Mouse (Mus musculus) MEL (cell line): Measurements from ENCODE around the gene Gnaz. TPM values are rescaled to one million over a fixed set of nuclear protein-coding genes. Genes with fewer than 3 reads are reported as not detected.

Experiments used
- DNase-seq: peaks from one replicate; pipeline ENCODE4 v3.0.0; 2011; ENCODE audit warnings: low read depth, low spot score
- H3K27ac ChIP-seq: 2 replicates; pipeline ENCODE4 v1.5.1; 2012; ENCODE audit warnings: low read depth, mild to moderate bottlenecking, control low read depth, low read length, moderate library complexity; ENCODE audit not compliant: control insufficient read depth
- H3K27me3 ChIP-seq, 2 experiments: fragments of 150-350 bp in 1 of 2; sonication (generic) in 1 of 2; 2 replicates each; pipeline ENCODE4 v1.6.1; 2012; ENCODE audit warnings: low read length in 2 of 2, mild to moderate bottlenecking in 2 of 2, improper control_type of control experiment in 1 of 2, moderate library complexity in 1 of 2; ENCODE audit not compliant: insufficient read depth in 2 of 2, control insufficient read depth in 1 of 2
- H3K36me3 ChIP-seq, 2 experiments: 2 replicates each; pipeline ENCODE4 v1.6.1; 2012 to 2014; ENCODE audit warnings: low read length in 2 of 2, improper control_type of control experiment in 1 of 2, inconsistent platforms in 1 of 2, mild to moderate bottlenecking in 1 of 2; ENCODE audit not compliant: insufficient read depth in 2 of 2, control insufficient read depth in 1 of 2
- H3K4me1 ChIP-seq, 2 experiments: fragments of 150-350 bp in 1 of 2; sonication (generic) in 1 of 2; 2 replicates each; pipeline ENCODE4 v1.6.1; 2012; ENCODE audit warnings: low read length in 2 of 2, improper control_type of control experiment in 1 of 2, mild to moderate bottlenecking in 1 of 2; ENCODE audit not compliant: insufficient read depth in 2 of 2, control insufficient read depth in 1 of 2
- H3K4me3 ChIP-seq, 2 experiments: fragments of 150-350 bp in 1 of 2; sonication (generic) in 1 of 2; 2 replicates each; pipeline ENCODE4 v1.5.1; 2012; ENCODE audit warnings: low read depth in 2 of 2, low read length in 2 of 2, mild to moderate bottlenecking in 2 of 2, moderate library complexity in 2 of 2, control low read depth in 1 of 2, improper control_type of control experiment in 1 of 2; ENCODE audit not compliant: control insufficient read depth in 1 of 2, insufficient read depth in 1 of 2
- H3K79me2 ChIP-seq: 2 replicates; pipeline ENCODE4 v1.6.1; 2012; ENCODE audit warnings: mild to moderate bottlenecking, low read length, moderate library complexity; ENCODE audit not compliant: control insufficient read depth, poor library complexity, insufficient read depth
- H3K9ac ChIP-seq: 2 replicates; pipeline ENCODE4 v1.6.1; 2012; ENCODE audit warnings: low read depth, mild to moderate bottlenecking, control low read depth, low read length, moderate library complexity; ENCODE audit not compliant: control insufficient read depth, poor library complexity, severe bottlenecking
- H3K9me3 ChIP-seq: fragments of 150-350 bp; sonication (generic); replicated peaks from 2 replicates; pipeline ENCODE4 v1.6.1; 2012; ENCODE audit warnings: mild to moderate bottlenecking, low read length, improper control_type of control experiment, moderate library complexity; ENCODE audit not compliant: insufficient read depth
- BHLHE40 ChIP-seq: IDR thresholded peaks from 2 replicates; pipeline ENCODE4 v1.6.1; 2012; ENCODE audit warnings: low read depth, mild to moderate bottlenecking, inconsistent platforms, low read length, improper control_type of control experiment, borderline replicate concordance
- CHD1 ChIP-seq: IDR thresholded peaks from 2 replicates; pipeline ENCODE4 v1.6.1; 2012; ENCODE audit warnings: low read depth, mild to moderate bottlenecking, inconsistent platforms, low read length, improper control_type of control experiment
- CTCF ChIP-seq, 3 experiments: IDR thresholded peaks in 2 of 3; conservative IDR thresholded peaks in 1 of 3; 2 replicates each; pipeline ENCODE4 v1.5.1; 2011 to 2012; ENCODE audit warnings: low read length in 3 of 3, low read depth in 2 of 3, mild to moderate bottlenecking in 2 of 3, improper control_type of control experiment in 1 of 3, inconsistent platforms in 1 of 3, mixed read lengths in 1 of 3, moderate library complexity in 1 of 3; ENCODE audit not compliant: control insufficient read depth in 1 of 3, insufficient read depth in 1 of 3, poor library complexity in 1 of 3, severe bottlenecking in 1 of 3
- E2F4 ChIP-seq: IDR thresholded peaks from 2 replicates; pipeline ENCODE4 v1.6.1; 2011; ENCODE audit warnings: low read depth, low read length, improper control_type of control experiment, borderline replicate concordance
- ELF1 ChIP-seq: IDR thresholded peaks from 2 replicates; pipeline ENCODE4 v1.6.1; 2014; ENCODE audit warnings: low read depth, mild to moderate bottlenecking, inconsistent platforms, low read length, improper control_type of control experiment, moderate library complexity
- EP300 ChIP-seq, 2 experiments: IDR thresholded peaks; 2 replicates each; pipeline ENCODE4 v1.6.1; 2011; ENCODE audit warnings: improper control_type of control experiment in 2 of 2, low read length in 2 of 2, low read depth in 1 of 2, mild to moderate bottlenecking in 1 of 2
- GATA1 ChIP-seq: IDR thresholded peaks from 2 replicates; pipeline ENCODE4 v1.6.1; 2011; ENCODE audit warnings: low read depth, low read length, improper control_type of control experiment
- HCFC1 ChIP-seq: IDR thresholded peaks from 2 replicates; pipeline ENCODE4 v1.6.1; 2012; ENCODE audit warnings: low read depth, mild to moderate bottlenecking, inconsistent platforms, low read length, improper control_type of control experiment, moderate library complexity
- JUND ChIP-seq: IDR thresholded peaks from 2 replicates; pipeline ENCODE4 v1.6.1; 2011; ENCODE audit warnings: low read depth, mild to moderate bottlenecking, improper control_type of control experiment, low read length
- KAT2A ChIP-seq: conservative IDR thresholded peaks from 2 replicates; pipeline ENCODE4 v1.6.1; 2012; ENCODE audit warnings: low read depth, low read length, improper control_type of control experiment, inconsistent platforms
- MAZ ChIP-seq: IDR thresholded peaks from 2 replicates; pipeline ENCODE4 v1.6.1; 2012; ENCODE audit warnings: low read depth, mild to moderate bottlenecking, inconsistent platforms, low read length, improper control_type of control experiment
- MXI1 ChIP-seq: IDR thresholded peaks from 2 replicates; pipeline ENCODE4 v1.6.1; 2011; ENCODE audit warnings: mild to moderate bottlenecking, low read depth, low read length, improper control_type of control experiment
- MYB ChIP-seq: IDR thresholded peaks from 2 replicates; pipeline ENCODE4 v1.6.1; 2011; ENCODE audit warnings: mild to moderate bottlenecking, low read depth, low read length, improper control_type of control experiment
- MYC ChIP-seq: IDR thresholded peaks from 2 replicates; pipeline ENCODE4 v1.6.1; 2011; ENCODE audit warnings: low read depth, mild to moderate bottlenecking, low read length, improper control_type of control experiment, moderate library complexity
- NELFE ChIP-seq: IDR thresholded peaks from 2 replicates; pipeline ENCODE4 v1.6.1; 2011; ENCODE audit warnings: low read depth, low read length, improper control_type of control experiment
- NRF1 ChIP-seq: IDR thresholded peaks from 2 replicates; pipeline ENCODE4 v1.6.1; 2014; ENCODE audit warnings: low read depth, mild to moderate bottlenecking, inconsistent platforms, low read length, improper control_type of control experiment, moderate library complexity; ENCODE audit not compliant: poor library complexity, insufficient read depth, severe bottlenecking
- POLR2A ChIP-seq, 2 experiments: IDR thresholded peaks; 2 replicates each; pipeline ENCODE4 v1.6.1; 2011 to 2012; ENCODE audit warnings: low read length in 2 of 2, mild to moderate bottlenecking in 2 of 2, control low read depth in 1 of 2, improper control_type of control experiment in 1 of 2, low read depth in 1 of 2, moderate library complexity in 1 of 2; ENCODE audit not compliant: control insufficient read depth in 1 of 2, insufficient read depth in 1 of 2, poor library complexity in 1 of 2
- POLR2AphosphoS5 ChIP-seq: IDR thresholded peaks from 2 replicates; pipeline ENCODE4 v1.6.1; 2012; ENCODE audit warnings: low read depth, borderline replicate concordance, mild to moderate bottlenecking, inconsistent platforms, low read length, moderate library complexity, mixed read lengths
- RCOR1 ChIP-seq: IDR thresholded peaks from 2 replicates; pipeline ENCODE4 v1.6.1; 2012; ENCODE audit warnings: low read depth, mild to moderate bottlenecking, inconsistent platforms, low read length, improper control_type of control experiment
- SIN3A ChIP-seq: IDR thresholded peaks from 2 replicates; pipeline ENCODE4 v1.6.1; 2012; ENCODE audit warnings: low read length, improper control_type of control experiment, inconsistent platforms
- SMC3 ChIP-seq: IDR thresholded peaks from 2 replicates; pipeline ENCODE4 v1.6.1; 2011; ENCODE audit warnings: low read depth, low read length, improper control_type of control experiment
- TBP ChIP-seq: IDR thresholded peaks from 2 replicates; pipeline ENCODE4 v1.8.0; 2011; ENCODE audit warnings: low read depth, low read length, improper control_type of control experiment
- TCF12 ChIP-seq: IDR thresholded peaks from 2 replicates; pipeline ENCODE4 v1.6.1; 2014; ENCODE audit warnings: low read depth, mild to moderate bottlenecking, inconsistent platforms, low read length, improper control_type of control experiment, moderate library complexity
- UBTF ChIP-seq: IDR thresholded peaks from 2 replicates; pipeline ENCODE4 v1.6.1; 2012; ENCODE audit warnings: low read depth, mild to moderate bottlenecking, inconsistent platforms, low read length, improper control_type of control experiment, moderate library complexity, borderline replicate concordance; ENCODE audit not compliant: insufficient read depth
- USF1 ChIP-seq: IDR thresholded peaks from 2 replicates; pipeline ENCODE4 v1.6.1; 2014; ENCODE audit warnings: low read depth, mild to moderate bottlenecking, inconsistent platforms, low read length, improper control_type of control experiment, moderate library complexity
- USF2 ChIP-seq, 2 experiments: IDR thresholded peaks; 2 replicates each; pipeline ENCODE4 v1.6.1; 2011 to 2012; ENCODE audit warnings: improper control_type of control experiment in 2 of 2, low read length in 2 of 2, borderline replicate concordance in 1 of 2, inconsistent platforms in 1 of 2, low read depth in 1 of 2, mild to moderate bottlenecking in 1 of 2; ENCODE audit not compliant: insufficient read depth in 1 of 2
- ZC3H11A ChIP-seq: IDR thresholded peaks from 2 replicates; pipeline ENCODE4 v1.6.1; 2012; ENCODE audit warnings: low read depth, mild to moderate bottlenecking, inconsistent platforms, low read length, improper control_type of control experiment
- ZKSCAN1 ChIP-seq: IDR thresholded peaks from 2 replicates; pipeline ENCODE4 v1.6.1; 2012; ENCODE audit warnings: low read depth, mild to moderate bottlenecking, inconsistent platforms, low read length, improper control_type of control experiment, moderate library complexity
- ZNF384 ChIP-seq: IDR thresholded peaks from 2 replicates; pipeline ENCODE4 v1.6.1; 2012; ENCODE audit warnings: low read depth, mild to moderate bottlenecking, inconsistent platforms, low read length, improper control_type of control experiment
- polyA plus RNA-seq, 2 experiments: library from polyadenylated mRNA; stranded (reverse) in 1 of 2; unstranded in 1 of 2; fragments of >175 nt in 1 of 2; fragments of >200 nt in 1 of 2; gene quantifications; 2 replicates each; pipeline versions ENCODE4 v1.2.1 to v1.2.4; 2012; ENCODE audit warnings: low replicate concordance in 2 of 2, low read depth in 1 of 2; ENCODE audit not compliant: insufficient read length in 2 of 2, insufficient read depth in 1 of 2, missing spikeins in 1 of 2
- total RNA-seq: library from RNA; depleted of rRNA; stranded (reverse); fragments of 300-350 nt; gene quantifications from 2 replicates; pipeline ENCODE4 v1.2.3, GENCODE M21; 2012

Gnaz gene
- total and polyA plus RNA-seq, 3 experiments = not detected

- no peak for TF ChIP-seq KAT2A
- TF ChIP-seq USF2 (IDR thresholded peaks at IDR 0.05; ENCODE audit: borderline replicate concordance in 1 of 2, insufficient read depth in 1 of 2, low read depth in 1 of 2, low read length in 2 of 2) = no peak
- no peak for TF ChIP-seq SMC3
- TF ChIP-seq SIN3A = no peak
- TF ChIP-seq ZKSCAN1 = no peak
- TF ChIP-seq UBTF = no peak
- no peak for TF ChIP-seq MYB
- TF ChIP-seq CTCF (IDR thresholded peaks at IDR 0.05 in 2 of 3, conservative IDR thresholded peaks at IDR 0.05 in 1 of 3; ENCODE audit: control insufficient read depth in 1 of 3, insufficient read depth in 1 of 3, low read depth in 2 of 3, low read length in 3 of 3, poor library complexity in 1 of 3, severe bottlenecking in 1 of 3) = no peak
- TF ChIP-seq ZNF384 = no peak
- TF ChIP-seq NRF1 = no peak
- TF ChIP-seq JUND = no peak
- no peak for TF ChIP-seq GATA1
- no peak for TF ChIP-seq POLR2AphosphoS5
- TF ChIP-seq MXI1 = no peak
- no peak for TF ChIP-seq ELF1
- no peak for TF ChIP-seq CHD1
- TF ChIP-seq HCFC1 = no peak
- H3K27ac ChIP-seq = no peak overlapping the region
- H3K27me3 ChIP-seq = no peaks in the 10 kb centered on the region
- no peak overlapping the region for H3K9ac ChIP-seq
- no peaks in the 10 kb centered on the region for H3K79me2 ChIP-seq
- no peaks in the 10 kb centered on the region for H3K36me3 ChIP-seq
- no peak overlapping the region for H3K4me3 ChIP-seq
- DNase-seq = no peak
- H3K9me3 ChIP-seq = no peaks in the 10 kb centered on the region
- H3K4me1 ChIP-seq = no peaks in the 10 kb centered on the region
These were observed 34.4 kb downstream of the Gnaz start for GRCm38 (mm10) chr10:75001391-75001790.

DNA sequence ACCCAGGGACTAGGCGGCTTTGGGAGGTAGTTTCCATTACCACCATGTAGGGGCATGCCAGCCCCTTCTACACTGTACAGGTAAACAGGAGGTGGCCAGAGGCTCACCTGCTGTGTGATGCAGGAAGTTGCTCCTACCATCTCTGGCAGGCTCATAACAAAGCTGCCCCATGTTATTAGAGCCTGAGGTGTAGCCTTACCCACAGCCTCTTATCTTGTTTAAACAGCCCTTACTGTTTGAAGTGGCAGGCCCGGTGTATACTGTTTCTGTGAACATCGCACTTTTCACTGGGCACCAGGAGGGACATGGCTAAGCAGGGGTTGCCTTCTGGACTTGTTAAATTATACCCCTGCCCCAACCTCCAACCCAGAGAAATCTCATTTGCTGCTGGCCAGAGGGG lies 37.1 kb downstream of the Gnaz start:
- DNase-seq = no peak
- no peaks in the 10 kb centered on the region for H3K4me1 ChIP-seq
- TF ChIP-seq MXI1 (no peak), GATA1 (no peak), E2F4 (no peak), BHLHE40 (no peak), MAZ (no peak), USF1 (no peak), NELFE (no peak), POLR2AphosphoS5 (no peak), RCOR1 (no peak), TCF12 (no peak), JUND (no peak), CHD1 (no peak), TBP (no peak), MYC (no peak), NRF1 (no peak), CTCF (IDR thresholded peaks at IDR 0.05 in 2 of 3, conservative IDR thresholded peaks at IDR 0.05 in 1 of 3; ENCODE audit: control insufficient read depth in 1 of 3, insufficient read depth in 1 of 3, low read depth in 2 of 3, low read length in 3 of 3, poor library complexity in 1 of 3, severe bottlenecking in 1 of 3) (no peak), EP300 (IDR thresholded peaks at IDR 0.05; ENCODE audit: low read depth in 1 of 2, low read length in 2 of 2) (no peak), ZC3H11A (no peak), POLR2A (IDR thresholded peaks at IDR 0.05; ENCODE audit: control insufficient read depth in 1 of 2, insufficient read depth in 1 of 2, low read depth in 1 of 2, low read length in 2 of 2, poor library complexity in 1 of 2) (no peak)
- no peaks in the 10 kb centered on the region for H3K9me3 ChIP-seq
- no peaks in the 10 kb centered on the region for H3K79me2 ChIP-seq
- no peaks in the 10 kb centered on the region for H3K36me3 ChIP-seq
- no peaks in the 10 kb centered on the region for H3K27me3 ChIP-seq
- H3K4me3 ChIP-seq = no peak overlapping the region
- H3K27ac ChIP-seq = no peak overlapping the region
- no peak overlapping the region for H3K9ac ChIP-seq
